ENCODE assay signal across 27 mouse cellular contexts in genomic region chr16:69515122-69515521, GRCm38 (mm10).
"Had no signal": no experiment of that assay in that cellular context is flagged by ENCODE, and none has a peak within 500 bp of the region (broad histone marks: within the 10 kb centered on the region; RNA-seq: fewer than 3 reads in every experiment).

No protein-coding gene starts in this region.

- H3K27me3 ChIP-seq: limb, embryonic 12.5 days; limb, embryonic 13.5 days; limb, embryonic 15.5 days; liver, embryonic 12.5 days; liver, embryonic 13.5 days; liver, embryonic 15.5 days; lung, embryonic 15.5 days; megakaryocyte, embryonic 14.5 days; midbrain, embryonic 12.5 days; midbrain, embryonic 13.5 days; midbrain, embryonic 15.5 days had no signal

- H3K27ac ChIP-seq: limb, embryonic 10.5 days; limb, embryonic 12.5 days; limb, embryonic 13.5 days; limb, embryonic 15.5 days; liver, embryonic 12.5 days; liver, embryonic 13.5 days; liver, embryonic 14.5 days; liver, embryonic 15.5 days; lung, embryonic 15.5 days; macrophage; midbrain, embryonic 10.5 days; midbrain, embryonic 12.5 days; midbrain, embryonic 13.5 days; midbrain, embryonic 15.5 days had no signal

- H3K4me1 ChIP-seq: limb, embryonic 10.5 days; limb, embryonic 12.5 days; limb, embryonic 13.5 days; limb, embryonic 15.5 days; liver, embryonic 12.5 days; liver, embryonic 13.5 days; liver, embryonic 15.5 days; lung, embryonic 15.5 days; megakaryocyte, embryonic 14.5 days; midbrain, embryonic 10.5 days; midbrain, embryonic 12.5 days; midbrain, embryonic 13.5 days; midbrain, embryonic 15.5 days had no signal

- H3K36me3 ChIP-seq: limb, embryonic 10.5 days; limb, embryonic 12.5 days; limb, embryonic 13.5 days; limb, embryonic 15.5 days; liver, embryonic 12.5 days; liver, embryonic 13.5 days; liver, embryonic 15.5 days; lung, embryonic 15.5 days; midbrain, embryonic 10.5 days; midbrain, embryonic 12.5 days; midbrain, embryonic 13.5 days; midbrain, embryonic 15.5 days had no signal

- DNase-seq: left cerebral cortex, postnatal 4 days; liver; liver, embryonic 13.5 days; liver, postnatal 0 days; lung, adult 18-20 months; lung, adult 2 months; lung, embryonic 14.5 days; lung, postnatal 10 days; lung, postnatal 14 days; lung, postnatal 36 days; lung, postnatal 4 days; midbrain, embryonic 14.5 days had no signal

- H3K4me3 ChIP-seq: limb, embryonic 10.5 days; limb, embryonic 12.5 days; limb, embryonic 13.5 days; limb, embryonic 15.5 days; liver, embryonic 12.5 days; liver, embryonic 13.5 days; liver, embryonic 15.5 days; lung, embryonic 15.5 days; megakaryocyte, embryonic 14.5 days; midbrain, embryonic 10.5 days; midbrain, embryonic 12.5 days; midbrain, embryonic 13.5 days; midbrain, embryonic 15.5 days; myocyte had no signal

- H3K9me3 ChIP-seq: limb, embryonic 10.5 days; limb, embryonic 12.5 days; limb, embryonic 13.5 days; limb, embryonic 15.5 days; liver, embryonic 12.5 days; liver, embryonic 13.5 days; liver, embryonic 15.5 days; lung, embryonic 15.5 days; midbrain, embryonic 10.5 days; midbrain, embryonic 12.5 days; midbrain, embryonic 13.5 days; midbrain, embryonic 15.5 days had no signal

- H3K9ac ChIP-seq: limb, embryonic 12.5 days; limb, embryonic 13.5 days; limb, embryonic 15.5 days; liver, embryonic 12.5 days; liver, embryonic 13.5 days; liver, embryonic 14.5 days; liver, embryonic 15.5 days; liver, postnatal 0 days; lung, embryonic 14.5 days; lung, embryonic 15.5 days; midbrain, embryonic 12.5 days; midbrain, embryonic 13.5 days; midbrain, embryonic 15.5 days had no signal
